Mouse (Mus musculus): ENCODE measurements around the gene Sec14l2. TPM values are rescaled to one million over a fixed set of nuclear protein-coding genes. Genes with fewer than 3 reads are reported as not detected.

The Sec14l2 gene
- total RNA-seq, 2 experiments from 2014 or later, result 1.5 to 2.5 TPM

DNA sequence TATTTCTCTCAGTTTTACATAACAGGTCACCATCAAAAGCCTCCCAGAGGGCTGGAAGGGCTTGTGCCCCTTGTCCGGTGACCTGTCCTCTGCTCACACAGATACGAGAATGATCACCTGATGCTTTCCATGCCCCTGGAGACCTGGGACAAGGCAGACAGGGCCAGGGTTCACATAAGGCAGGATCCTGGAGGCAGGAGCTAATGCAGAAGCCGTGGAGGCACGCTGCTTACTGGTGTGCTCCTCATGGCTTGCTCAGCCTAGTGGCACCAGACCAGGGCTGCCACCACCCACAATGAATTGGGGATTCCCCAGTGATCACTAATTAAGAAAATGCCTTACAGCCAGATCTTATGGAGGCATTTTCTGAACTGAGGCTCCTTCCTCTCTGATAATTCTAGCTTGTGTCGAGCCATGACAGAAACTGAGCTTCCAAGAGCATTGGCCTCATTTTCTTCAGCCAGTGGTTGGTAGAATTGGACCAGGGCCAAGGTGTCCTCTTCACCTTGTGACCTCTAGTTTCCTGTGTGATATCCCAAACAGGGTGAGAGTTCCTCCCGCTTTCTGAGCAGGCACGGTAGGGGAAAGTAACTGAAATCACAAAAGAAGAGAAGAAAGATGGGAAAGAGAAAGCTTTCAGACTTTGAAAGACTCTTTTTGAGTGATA, 44.8 kb downstream of the Sec14l2 start:
- ATAC-seq (replicated peaks; ENCODE audit: low FRiP score, poor library complexity, severe bottlenecking), result no peak

DNA sequence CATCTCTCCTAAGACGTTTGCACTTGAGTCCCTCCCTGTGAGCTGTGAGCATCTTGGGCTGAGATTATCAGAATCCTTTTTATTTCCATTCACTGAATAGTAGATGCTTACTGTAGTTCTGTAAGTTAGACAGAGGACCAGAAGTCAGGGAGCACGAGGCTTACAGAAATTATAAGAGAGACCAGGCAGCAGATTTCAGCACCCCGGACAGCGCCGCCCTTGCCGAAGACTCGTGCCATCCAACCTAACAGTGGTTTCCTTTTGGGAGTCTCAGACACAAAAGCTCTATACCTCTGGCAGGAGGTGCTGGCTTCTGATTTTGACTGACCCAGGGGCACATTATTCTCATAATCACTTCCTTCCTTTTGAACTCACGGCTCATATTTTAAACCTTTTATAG, 46.6 kb downstream of the Sec14l2 start:
- ATAC-seq (replicated peaks; ENCODE audit: low FRiP score, poor library complexity, severe bottlenecking), result no peak

DNA sequence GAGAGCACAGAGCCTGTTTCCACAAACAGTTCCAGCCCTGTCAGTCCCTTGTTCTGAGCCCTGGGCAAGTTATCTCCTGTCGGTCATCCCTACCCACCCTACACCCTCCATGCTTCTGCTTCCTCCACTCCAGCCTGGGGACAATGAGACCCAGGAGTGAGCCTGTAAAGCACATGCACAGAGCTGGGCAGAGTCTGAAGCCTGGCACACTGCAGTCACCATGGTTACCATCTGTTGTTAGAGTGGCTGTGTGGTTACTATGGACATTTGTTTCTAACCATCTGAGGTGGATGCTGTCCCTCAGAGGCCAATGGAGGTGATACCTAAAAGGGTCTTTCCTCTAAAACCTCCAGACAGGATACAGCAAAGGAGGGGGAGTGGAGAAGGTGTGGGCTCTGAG, 53.6 kb downstream of the Sec14l2 start:
- ATAC-seq (replicated peaks; ENCODE audit: low FRiP score, poor library complexity, severe bottlenecking), result no peak

DNA sequence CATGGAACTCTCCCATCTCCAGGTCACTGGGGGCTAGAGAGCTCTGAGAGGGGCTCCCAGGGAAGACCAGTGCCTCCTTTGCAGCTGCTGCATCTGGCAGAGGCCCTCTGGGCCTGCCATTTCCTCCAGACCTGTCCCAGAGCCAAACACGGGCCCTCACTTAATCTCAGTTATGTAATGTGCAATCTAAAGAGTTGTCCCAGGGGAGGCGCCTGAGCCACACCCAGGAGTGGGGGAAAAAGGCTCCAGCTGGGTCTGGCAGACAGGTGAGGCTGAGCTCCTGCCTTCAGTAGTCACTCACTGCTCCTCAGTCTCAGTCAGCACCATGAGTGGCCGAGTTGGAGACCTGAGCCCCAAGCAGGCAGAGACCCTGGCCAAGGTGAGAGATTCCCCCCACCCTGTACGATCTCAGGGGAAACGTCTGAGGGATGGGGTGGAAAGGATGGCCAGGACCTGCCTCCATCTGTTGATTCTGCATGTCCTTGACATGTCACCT, 58.5 kb downstream of the Sec14l2 start, which contains the start of gene Sec14l3:
Gene Sec14l3, plus strand, starts transcription at position 215 of the 496 bp plus-strand sequence.
- no peak for ATAC-seq (replicated peaks; ENCODE audit: low FRiP score, poor library complexity, severe bottlenecking)

DNA sequence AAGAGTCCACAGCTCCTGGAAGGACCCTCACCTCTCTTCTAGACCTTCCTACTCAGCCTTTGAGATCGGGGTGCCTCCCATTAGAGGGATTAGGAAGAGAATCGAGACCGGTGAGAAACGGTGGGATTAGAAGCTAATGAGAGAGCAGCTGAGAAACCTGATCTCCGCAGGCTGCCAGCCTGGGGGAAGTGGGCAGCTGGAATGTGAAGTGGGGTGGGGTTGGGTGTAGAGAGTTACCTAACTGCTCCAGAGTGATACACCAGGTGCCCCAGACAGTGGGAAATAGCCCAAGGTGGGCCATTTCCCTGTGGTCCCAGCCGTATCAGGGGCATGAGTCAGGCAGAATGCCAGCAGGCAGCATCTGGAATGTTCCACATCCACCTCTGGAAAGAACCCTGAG, 60.2 kb downstream of the Sec14l2 start:
- no peak for ATAC-seq (replicated peaks; ENCODE audit: low FRiP score, poor library complexity, severe bottlenecking)

DNA sequence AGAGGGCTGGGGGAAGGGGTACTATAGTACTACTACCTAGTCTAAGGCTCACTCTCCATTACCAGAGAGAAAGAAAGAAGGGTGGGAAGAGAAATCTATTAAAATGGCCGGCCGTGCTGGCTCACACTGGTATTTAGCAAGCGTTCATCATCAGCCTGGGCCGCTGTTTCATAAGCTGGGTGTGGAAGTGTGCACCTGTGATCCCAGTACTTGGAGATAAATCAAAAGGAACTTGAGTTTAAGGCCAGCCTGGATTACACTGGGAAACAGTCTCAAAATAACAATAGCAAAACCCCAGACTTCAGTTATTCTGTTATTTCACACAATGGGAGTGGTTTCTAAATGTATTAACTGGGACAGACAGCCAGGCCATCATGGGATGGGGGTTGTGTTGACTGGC, 60.7 kb downstream of the Sec14l2 start:
- no peak for ATAC-seq (replicated peaks; ENCODE audit: low FRiP score, poor library complexity, severe bottlenecking)

DNA sequence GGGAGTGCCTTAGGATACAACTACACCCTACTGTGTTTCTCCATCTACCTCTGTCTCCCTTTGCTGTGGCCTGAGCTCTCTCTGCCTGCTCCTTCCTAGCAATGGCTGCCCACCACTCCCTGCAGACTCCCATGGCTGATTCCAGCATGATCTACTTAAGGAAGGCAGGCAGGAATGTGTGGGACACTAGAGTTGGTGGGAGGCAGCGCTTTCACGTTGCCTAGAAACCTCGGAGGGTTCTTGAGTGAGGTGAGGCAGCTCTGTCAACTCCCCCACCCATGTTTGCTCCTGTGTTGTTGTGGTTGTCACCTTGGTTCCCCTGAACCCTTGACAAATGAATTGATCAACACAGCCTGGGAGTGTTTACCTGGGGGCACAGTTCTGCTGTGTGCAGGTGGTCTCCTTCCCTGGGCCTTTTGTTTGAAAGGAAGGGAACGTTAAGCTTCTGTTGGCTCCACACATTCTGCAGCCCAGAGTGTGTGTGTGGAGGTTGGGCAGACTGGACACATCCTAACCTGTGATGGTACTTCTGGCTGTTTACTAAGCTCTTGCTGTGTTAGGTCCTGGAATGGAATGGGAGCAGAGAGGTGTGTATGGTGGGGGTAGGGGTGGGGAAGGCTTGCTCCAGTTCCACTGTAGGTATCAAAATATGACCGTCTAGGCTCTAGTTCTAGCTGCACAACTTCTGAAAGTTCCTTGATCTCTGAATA, 62.2 kb downstream of the Sec14l2 start:
- no peak for ATAC-seq (replicated peaks; ENCODE audit: low FRiP score, poor library complexity, severe bottlenecking)

DNA sequence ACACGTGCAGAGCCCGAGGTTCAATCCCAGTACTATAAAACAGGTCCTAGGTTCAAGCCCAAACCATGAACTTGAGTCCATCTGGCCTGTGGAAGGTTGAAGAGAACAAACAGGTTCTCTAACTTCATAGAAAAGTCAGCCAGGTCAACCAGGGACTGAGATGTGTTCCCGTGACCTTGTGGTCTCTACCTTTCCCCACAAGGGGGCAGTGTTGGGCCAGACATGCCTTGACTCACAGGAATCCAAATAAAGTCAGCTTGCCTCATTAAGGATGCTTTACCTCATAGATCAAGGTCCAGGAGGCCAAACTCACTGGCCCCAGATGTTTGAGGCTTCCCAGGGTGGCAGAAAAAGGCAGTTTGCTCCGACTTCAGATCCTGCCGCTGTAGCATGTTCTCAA, 69.6 kb downstream of the Sec14l2 start:
- ATAC-seq (replicated peaks; ENCODE audit: low FRiP score, poor library complexity, severe bottlenecking), result peak; percentile 86

DNA sequence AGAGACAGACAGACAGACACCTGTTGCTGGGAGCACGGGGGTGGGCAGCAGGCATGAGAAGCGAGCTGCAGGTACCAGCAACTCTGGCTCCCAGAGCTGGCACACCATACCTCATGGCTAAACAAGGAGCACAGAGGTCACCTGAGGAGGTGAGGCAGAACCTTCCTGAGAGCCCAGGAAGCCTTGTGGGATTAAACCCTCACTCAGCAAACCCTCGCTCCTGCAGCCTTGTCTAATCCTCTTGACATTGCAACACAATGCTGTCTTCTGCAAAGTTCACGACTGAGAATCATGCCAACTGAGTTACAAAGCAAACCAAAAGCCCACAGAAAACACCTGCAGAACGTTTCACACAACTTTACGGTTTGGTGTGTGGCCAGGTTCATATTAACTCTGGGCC, 74.8 kb downstream of the Sec14l2 start:
- ATAC-seq (replicated peaks; ENCODE audit: low FRiP score, poor library complexity, severe bottlenecking), result no peak

DNA sequence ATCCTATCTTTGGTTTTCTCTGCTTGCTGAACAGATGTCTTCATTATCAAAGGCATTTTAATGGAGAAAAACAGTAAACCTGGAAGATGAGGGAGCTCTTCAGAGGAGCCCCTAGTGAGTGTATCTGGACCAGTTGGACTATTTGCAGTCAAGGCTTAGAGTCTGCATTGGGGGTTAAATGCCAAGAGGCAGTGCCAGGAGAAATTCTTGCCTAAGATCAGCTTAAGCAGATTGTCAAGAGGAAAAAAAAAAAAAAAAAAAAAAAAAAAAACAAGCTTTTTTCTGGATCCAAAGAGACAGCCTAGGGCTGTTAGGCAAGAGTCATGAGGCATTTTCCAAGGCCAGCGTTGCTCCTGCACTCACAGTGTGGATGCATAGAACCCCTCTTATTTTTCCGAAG, 75.4 kb downstream of the Sec14l2 start:
- ATAC-seq (replicated peaks; ENCODE audit: low FRiP score, poor library complexity, severe bottlenecking), result no peak

Other genes with a start within 250 kb of the Sec14l2 start
- not detected in 2 replicates for gene 4921536K21Rik, start 228.3 kb downstream of the Sec14l2 start, total RNA-seq (2015; ENCODE audit: low replicate concordance)
- not detected in 2 replicates for gene 4921536K21Rik, start 228.3 kb downstream of the Sec14l2 start, total RNA-seq (2017; ENCODE audit: low replicate concordance)
- not detected in 2 replicates for gene Dusp18, start 228.2 kb downstream of the Sec14l2 start, total RNA-seq (2015; ENCODE audit: low replicate concordance)
- 0.09 TPM in 1 of 2 replicates, not detected in the other for gene Dusp18, start 228.2 kb downstream of the Sec14l2 start, total RNA-seq (2017; ENCODE audit: low replicate concordance)
- gene Slc35e4, start 208.8 kb downstream of the Sec14l2 start, total RNA-seq (2015; ENCODE audit: low replicate concordance), result 0.38 and 0.63 TPM in 2 replicates
- not detected in 2 replicates for gene Slc35e4, start 208.8 kb downstream of the Sec14l2 start, total RNA-seq (2017; ENCODE audit: low replicate concordance)
- gene Tcn2, start 191.3 kb downstream of the Sec14l2 start, total RNA-seq (2015; ENCODE audit: low replicate concordance), result 33.4 and 50.3 TPM in 2 replicates
- 12.0 and 20.8 TPM in 2 replicates for gene Tcn2, start 191.3 kb downstream of the Sec14l2 start, total RNA-seq (2017; ENCODE audit: low replicate concordance)
- gene Pes1, start 159.4 kb downstream of the Sec14l2 start, total RNA-seq (2015; ENCODE audit: low replicate concordance), result 11.3 and 15.0 TPM in 2 replicates
- gene Pes1, start 159.4 kb downstream of the Sec14l2 start, total RNA-seq (2017; ENCODE audit: low replicate concordance), result 19.0 and 20.4 TPM in 2 replicates
- not detected in 2 replicates for gene 4930556J24Rik, start 146.6 kb downstream of the Sec14l2 start, total RNA-seq (2015; ENCODE audit: low replicate concordance)
- gene 4930556J24Rik, start 146.6 kb downstream of the Sec14l2 start, total RNA-seq (2017; ENCODE audit: low replicate concordance), result not detected in 2 replicates
- not detected in 2 replicates for gene Gal3st1, start 139.8 kb downstream of the Sec14l2 start, total RNA-seq (2015; ENCODE audit: low replicate concordance)
- gene Gal3st1, start 139.8 kb downstream of the Sec14l2 start, total RNA-seq (2017; ENCODE audit: low replicate concordance), result not detected in 2 replicates
- not detected in 2 replicates for gene Sec14l4, start 92.0 kb downstream of the Sec14l2 start, total RNA-seq (2015; ENCODE audit: low replicate concordance)
- gene Sec14l4, start 92.0 kb downstream of the Sec14l2 start, total RNA-seq (2017; ENCODE audit: low replicate concordance), result not detected in 2 replicates
- not detected in 2 replicates for gene Sec14l3, start 58.6 kb downstream of the Sec14l2 start, total RNA-seq (2015; ENCODE audit: low replicate concordance)
- not detected in 2 replicates for gene Sec14l3, start 58.6 kb downstream of the Sec14l2 start, total RNA-seq (2017; ENCODE audit: low replicate concordance)
- 1.9 and 8.2 TPM in 2 replicates for gene Mtfp1, start 28.0 kb downstream of the Sec14l2 start, total RNA-seq (2015; ENCODE audit: low replicate concordance)
- 3.7 and 5.6 TPM in 2 replicates for gene Mtfp1, start 28.0 kb downstream of the Sec14l2 start, total RNA-seq (2017; ENCODE audit: low replicate concordance)
- 1.5 and 2.5 TPM in 2 replicates for gene Rnf215, start 11.8 kb upstream of the Sec14l2 start, total RNA-seq (2015; ENCODE audit: low replicate concordance)
- gene Rnf215, start 11.8 kb upstream of the Sec14l2 start, total RNA-seq (2017; ENCODE audit: low replicate concordance), result 4.7 and 8.6 TPM in 2 replicates
- 0.21 and 0.77 TPM in 2 replicates for gene Ccdc157, start 36.9 kb upstream of the Sec14l2 start, total RNA-seq (2015; ENCODE audit: low replicate concordance)
- gene Ccdc157, start 36.9 kb upstream of the Sec14l2 start, total RNA-seq (2017; ENCODE audit: low replicate concordance), result 1.0 and 1.3 TPM in 2 replicates
- gene Sf3a1, start 36.9 kb upstream of the Sec14l2 start, total RNA-seq (2015; ENCODE audit: low replicate concordance), result 12.7 and 19.6 TPM in 2 replicates
- gene Sf3a1, start 36.9 kb upstream of the Sec14l2 start, total RNA-seq (2017; ENCODE audit: low replicate concordance), result 10.8 and 18.4 TPM in 2 replicates
- 1.7 and 3.5 TPM in 2 replicates for gene Tbc1d10a, start 63.4 kb upstream of the Sec14l2 start, total RNA-seq (2015; ENCODE audit: low replicate concordance)
- 0.42 and 1.4 TPM in 2 replicates for gene Tbc1d10a, start 63.4 kb upstream of the Sec14l2 start, total RNA-seq (2017; ENCODE audit: low replicate concordance)
- not detected in 2 replicates for gene Castor1, start 94.8 kb upstream of the Sec14l2 start, total RNA-seq (2015; ENCODE audit: low replicate concordance)
- gene Castor1, start 94.8 kb upstream of the Sec14l2 start, total RNA-seq (2017; ENCODE audit: low replicate concordance), result not detected in 2 replicates
- 2.1 and 4.4 TPM in 2 replicates for gene Osm, start 113.0 kb upstream of the Sec14l2 start, total RNA-seq (2015; ENCODE audit: low replicate concordance)
- 2.1 and 6.4 TPM in 2 replicates for gene Osm, start 113.0 kb upstream of the Sec14l2 start, total RNA-seq (2017; ENCODE audit: low replicate concordance)
- not detected in 2 replicates for gene Lif, start 134.1 kb upstream of the Sec14l2 start, total RNA-seq (2015; ENCODE audit: low replicate concordance)
- not detected in 2 replicates for gene Lif, start 134.1 kb upstream of the Sec14l2 start, total RNA-seq (2017; ENCODE audit: low replicate concordance)

All from erythroblast, adult 5-6 weeks (primary cell).